Mouse (Mus musculus): ENCODE measurements at regions not wholly inside any gene's neighbourhood (a gene's known extent, or its start where the extent isn't known, plus 50 kb on each side); places are given as distances from the start of the nearest gene placed in this dataset.

DNA sequence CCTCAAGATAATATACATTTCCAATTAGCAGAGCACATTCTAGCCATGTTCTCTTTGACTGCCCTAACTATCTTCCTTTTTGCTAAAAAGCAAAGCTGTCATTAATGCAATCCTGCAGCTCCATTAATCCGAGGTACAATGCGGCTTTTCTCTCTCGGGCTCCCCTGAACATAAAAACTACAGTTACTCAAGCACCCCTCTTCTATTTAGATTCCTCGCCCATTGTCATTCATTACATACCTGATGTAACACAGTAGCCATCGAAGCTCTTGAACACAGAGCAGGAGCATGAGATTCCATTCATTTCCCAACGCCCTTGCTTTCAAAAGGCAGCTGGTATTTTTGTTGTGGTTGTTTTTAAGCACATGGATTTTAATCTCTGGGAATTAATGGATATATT is 387.2 kb downstream of the Sorl1 start:
- TF ChIP-seq CTCF (IDR thresholded peaks at IDR 0.05; ENCODE audit: control insufficient read depth, insufficient read depth, low read length), result no peak
- no peak for TF ChIP-seq POLR2A (IDR thresholded peaks at IDR 0.05; ENCODE audit: borderline replicate concordance, control insufficient read depth, low read depth, low read length)
